Mouse (Mus musculus) hindbrain, embryonic 10.5 days (tissue): ENCODE measurements at regions not wholly inside any gene's neighbourhood (a gene's known extent, or its start where the extent isn't known, plus 50 kb on each side); places are given as distances from the start of the nearest gene placed in this dataset.

Experiments
- DNase-seq: peaks from one replicate; pipeline ENCODE4 v3.0.0-alpha.2; 2017; ENCODE audit warnings: low spot score
- H3K27ac ChIP-seq: fragments of 300-500 bp; sonication (generic); 2 replicates; pipeline ENCODE4 v1.5.1; 2016; ENCODE audit warnings: mild to moderate bottlenecking, moderate library complexity
- H3K27me3 ChIP-seq: fragments of 300-500 bp; sonication (generic); 2 replicates; pipeline ENCODE4 v1.6.1; 2016; ENCODE audit warnings: mild to moderate bottlenecking; ENCODE audit not compliant: poor library complexity, insufficient read depth, severe bottlenecking
- H3K36me3 ChIP-seq: fragments of 300-500 bp; sonication (generic); 2 replicates; pipeline ENCODE4 v1.6.1; 2016; ENCODE audit warnings: mild to moderate bottlenecking, moderate library complexity
- H3K4me1 ChIP-seq: fragments of 300-500 bp; sonication (generic); replicated peaks from 2 replicates; pipeline ENCODE4 v1.6.1; 2016; ENCODE audit warnings: mild to moderate bottlenecking
- H3K4me3 ChIP-seq: fragments of 300-500 bp; sonication (generic); 2 replicates; pipeline ENCODE4 v1.5.1; 2016; ENCODE audit warnings: mild to moderate bottlenecking, moderate library complexity
- H3K9me3 ChIP-seq: fragments of 300-500 bp; sonication (generic); 2 replicates; pipeline ENCODE4 v1.6.1; 2016; ENCODE audit warnings: mild to moderate bottlenecking, moderate library complexity
- WGBS: fragments of 180-500 bp; shearing (Covaris S2); methylation state at CpG from one replicate; pipeline ENCODE4 v1.1.7; 2016; 5-methylcytosine and 5-hydroxymethylcytosine counted together

DNA sequence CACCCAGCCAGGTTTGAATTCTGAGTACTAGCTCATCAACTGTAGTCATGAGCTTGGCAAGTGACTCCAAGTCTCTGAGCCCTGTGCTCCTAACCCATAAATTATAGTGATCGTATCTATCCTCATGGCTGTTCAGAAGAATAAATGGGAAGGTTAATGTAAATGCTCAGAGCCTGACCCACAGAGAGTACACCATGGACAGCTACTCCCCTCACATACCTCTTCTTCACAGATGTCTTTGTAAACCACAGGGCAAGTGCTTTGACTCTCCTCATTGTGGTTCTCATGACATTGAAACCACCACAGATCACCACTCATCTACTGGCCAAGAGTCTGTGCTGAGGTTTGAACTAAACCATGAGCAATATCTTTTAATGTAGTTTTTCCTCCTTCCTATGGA, 513.4 kb upstream of the Gm26657 start:
- Histone ChIP-seq H3K4me3 (no peak overlapping the region), H3K36me3 (no peaks in the 10 kb centered on the region), H3K4me1 (peaks cover 10% of the 10 kb centered on the region), H3K27ac (no peak overlapping the region), H3K27me3 (no peaks in the 10 kb centered on the region), H3K9me3 (no peaks in the 10 kb centered on the region)
- no peak for DNase-seq
- 90% methylated on average over 1 of the region's 1 CpGs for WGBS

DNA sequence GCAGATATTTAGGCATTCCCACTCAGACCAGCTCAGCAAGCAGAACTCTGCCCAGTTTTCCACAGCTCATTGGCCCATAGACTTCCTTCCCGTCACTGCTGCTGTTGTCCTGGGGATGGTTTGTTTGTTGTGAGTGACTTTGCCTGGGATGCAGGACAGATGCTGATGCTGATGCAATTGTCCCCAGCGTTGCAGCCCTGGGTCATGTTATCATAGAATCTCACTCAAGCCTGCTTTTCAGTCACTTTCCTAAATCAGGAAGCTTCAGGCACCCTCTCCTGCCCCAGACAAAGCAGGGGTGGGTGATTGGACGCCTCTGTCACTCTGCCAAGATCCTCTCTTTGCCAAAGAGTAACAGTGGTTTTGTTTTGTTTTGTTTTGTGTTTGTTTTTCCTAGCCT, 515.3 kb upstream of the Gm26657 start:
- Histone ChIP-seq H3K27ac (no peak overlapping the region), H3K4me1 (peaks cover 25% of the 10 kb centered on the region), H3K9me3 (no peaks in the 10 kb centered on the region), H3K36me3 (no peaks in the 10 kb centered on the region), H3K4me3 (no peak overlapping the region), H3K27me3 (no peaks in the 10 kb centered on the region)
- DNase-seq = no peak
- WGBS = 50% methylated on average over 3 of the region's 3 CpGs

DNA sequence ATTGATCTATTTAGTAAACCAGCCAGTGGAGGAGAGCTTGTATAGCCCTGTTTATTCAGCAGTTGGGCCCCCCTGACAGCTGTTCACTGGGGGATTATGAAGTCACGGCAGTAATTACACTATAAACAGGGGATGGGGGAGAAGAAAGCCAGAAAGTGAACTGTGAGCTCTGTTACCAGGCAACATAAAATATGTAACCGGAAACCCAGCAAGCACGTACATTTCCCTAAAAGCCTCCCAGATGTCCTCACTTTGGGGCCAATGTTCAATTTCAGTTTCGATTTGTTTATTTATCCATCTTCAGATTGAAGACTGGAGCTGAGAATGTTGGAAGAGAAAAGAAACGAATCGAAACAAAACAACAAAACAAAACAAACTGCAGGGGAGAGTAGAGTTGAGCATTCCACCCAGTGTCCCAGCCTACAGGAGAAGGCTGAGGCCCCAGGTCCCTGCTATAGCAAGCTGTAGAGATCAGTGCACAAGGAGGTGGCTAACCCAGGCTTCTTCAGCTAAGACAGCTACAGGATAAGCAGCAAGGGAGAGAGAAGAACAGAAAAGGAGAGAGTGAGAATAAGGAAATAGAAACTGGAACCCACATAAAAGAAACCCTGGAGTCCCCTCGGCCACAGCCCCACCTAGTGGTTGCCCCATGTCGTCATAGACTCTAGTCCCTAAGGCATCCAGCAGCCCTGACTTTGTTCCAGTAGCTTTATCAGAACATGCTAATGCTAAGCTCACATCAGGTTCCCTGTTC, 517.7 kb upstream of the Gm26657 start:
- DNase-seq = peak; percentile 35
- no peaks in the 10 kb centered on the region for H3K9me3 ChIP-seq
- H3K4me1 ChIP-seq = peaks cover 25% of the 10 kb centered on the region
- 49% methylated on average over 8 of the region's 8 CpGs for WGBS
- no peaks in the 10 kb centered on the region for H3K36me3 ChIP-seq
- H3K4me3 ChIP-seq = no peak overlapping the region
- H3K27me3 ChIP-seq = no peaks in the 10 kb centered on the region
- H3K27ac ChIP-seq = 0 out of 2 replicates have a peak overlapping the region, but pooled peaks have one; percentile 31

DNA sequence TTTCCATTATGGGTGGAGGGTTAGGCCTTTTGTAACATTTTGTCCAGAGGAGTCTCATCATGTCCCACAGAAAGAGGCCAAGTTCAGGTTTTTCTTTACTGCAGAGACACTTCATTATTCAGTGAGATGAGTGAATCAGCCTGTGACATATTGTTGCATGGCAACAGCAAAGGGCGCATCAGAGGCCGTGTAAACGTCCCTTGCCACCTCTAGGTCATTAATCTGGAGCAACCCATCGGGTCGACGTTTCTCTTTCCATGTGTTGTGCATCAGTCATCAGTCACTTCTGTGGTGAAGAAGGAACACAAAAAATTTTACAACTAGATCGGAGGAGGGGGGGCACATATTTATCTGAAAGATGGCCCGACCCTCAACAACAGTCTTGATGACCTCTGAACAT, 519.3 kb upstream of the Gm26657 start:
- peak; percentile 17 for DNase-seq
- Histone ChIP-seq H3K36me3 (no peaks in the 10 kb centered on the region), H3K27me3 (no peaks in the 10 kb centered on the region), H3K4me1 (peaks cover 25% of the 10 kb centered on the region), H3K27ac (no peak overlapping the region), H3K9me3 (no peaks in the 10 kb centered on the region), H3K4me3 (no peak overlapping the region)
- 46% methylated on average over 8 of the region's 8 CpGs for WGBS

DNA sequence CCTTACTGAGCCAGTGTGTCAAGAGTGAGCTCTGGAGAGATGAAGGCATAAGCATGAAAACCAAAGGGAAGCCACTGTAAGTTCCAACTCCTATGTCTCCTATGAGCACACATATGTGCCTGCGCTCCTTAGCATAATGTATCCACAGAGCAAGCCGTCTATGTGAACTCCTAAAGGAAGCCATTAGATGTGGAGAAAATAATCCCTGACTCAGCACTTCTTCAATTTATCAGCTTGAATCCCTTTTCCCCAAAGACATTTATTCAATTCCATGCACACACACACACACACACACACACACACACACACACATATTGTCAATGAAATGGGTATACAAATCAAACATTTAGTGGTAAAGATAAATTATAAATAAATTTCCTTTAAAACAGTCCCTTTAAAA, 530.4 kb upstream of the Gm26657 start:
- Histone ChIP-seq H3K27me3 (no peaks in the 10 kb centered on the region), H3K4me3 (no peak overlapping the region), H3K36me3 (no peaks in the 10 kb centered on the region), H3K4me1 (no peaks in the 10 kb centered on the region), H3K27ac (no peak overlapping the region), H3K9me3 (no peaks in the 10 kb centered on the region)
- DNase-seq = no peak
- 91% methylated on average over 2 of the region's 2 CpGs for WGBS

DNA sequence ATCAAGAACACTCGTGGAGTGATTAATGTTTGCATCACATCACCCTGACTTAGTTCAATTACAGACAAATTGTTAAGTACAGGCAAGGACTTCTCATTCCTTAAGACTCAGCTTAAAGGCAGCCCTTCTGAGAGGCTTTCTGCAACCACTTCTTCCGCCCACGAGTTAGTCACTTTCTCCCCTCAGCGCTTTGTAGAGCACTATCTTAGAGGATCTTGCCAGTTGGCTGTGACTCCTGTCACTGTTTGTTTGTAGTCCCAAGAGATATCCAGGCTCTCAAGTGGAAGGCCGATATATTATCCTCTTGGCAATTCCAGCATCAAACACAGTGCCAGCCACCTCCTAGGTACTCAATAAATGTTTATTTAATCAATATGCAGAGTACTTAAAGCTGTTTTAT, 532.1 kb upstream of the Gm26657 start:
- 76% methylated on average over 5 of the region's 5 CpGs for WGBS
- Histone ChIP-seq H3K27ac (no peak overlapping the region), H3K4me1 (no peaks in the 10 kb centered on the region), H3K27me3 (no peaks in the 10 kb centered on the region), H3K4me3 (no peak overlapping the region), H3K9me3 (no peaks in the 10 kb centered on the region), H3K36me3 (no peaks in the 10 kb centered on the region)
- no peak for DNase-seq

DNA sequence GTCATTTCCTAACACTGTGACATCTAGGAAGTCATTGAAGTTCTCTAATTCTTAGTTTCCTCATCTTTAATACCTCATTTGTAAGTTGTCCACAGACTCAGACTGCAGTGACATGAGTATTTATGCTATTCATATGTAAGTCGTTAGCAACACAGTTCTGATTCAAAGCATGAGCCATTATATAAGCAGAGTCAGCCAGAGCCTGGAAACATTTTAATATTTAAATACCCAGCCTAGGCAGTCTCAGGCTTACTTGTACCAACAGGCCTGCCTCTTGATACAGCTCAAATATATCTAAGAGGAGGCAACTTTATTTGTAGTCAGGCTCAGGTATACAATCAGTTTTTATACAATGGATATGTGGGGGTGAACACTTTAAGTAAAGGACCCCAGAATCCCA, 534.8 kb upstream of the Gm26657 start:
- H3K27ac ChIP-seq = no peak overlapping the region
- 86% methylated on average over 1 of the region's 1 CpGs for WGBS
- H3K36me3 ChIP-seq = no peaks in the 10 kb centered on the region
- DNase-seq = no peak
- no peak overlapping the region for H3K4me3 ChIP-seq
- no peaks in the 10 kb centered on the region for H3K27me3 ChIP-seq
- no peaks in the 10 kb centered on the region for H3K9me3 ChIP-seq
- no peaks in the 10 kb centered on the region for H3K4me1 ChIP-seq

DNA sequence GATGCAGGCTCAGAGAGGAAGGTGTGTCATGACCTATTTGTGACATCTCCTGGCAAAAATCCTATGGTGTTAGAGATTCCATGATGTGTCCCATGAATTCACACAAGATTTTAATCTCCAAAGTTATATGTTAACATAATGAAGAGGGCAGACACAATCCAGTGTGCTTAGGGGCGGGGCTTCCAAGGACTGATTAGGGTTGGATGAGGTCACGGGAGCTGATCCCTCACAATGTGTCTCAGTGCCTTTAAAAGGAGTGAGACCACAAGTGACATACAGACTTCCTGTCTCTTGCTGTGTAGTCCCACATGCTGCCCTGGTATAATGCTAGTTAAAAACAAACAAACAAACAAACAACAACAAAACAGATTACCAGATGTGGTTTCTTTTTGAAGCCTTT, 546.5 kb upstream of the Gm26657 start:
- Histone ChIP-seq H3K27me3 (no peaks in the 10 kb centered on the region), H3K9me3 (no peaks in the 10 kb centered on the region), H3K4me1 (no peaks in the 10 kb centered on the region), H3K4me3 (no peak overlapping the region), H3K27ac (no peak overlapping the region), H3K36me3 (no peaks in the 10 kb centered on the region)
- no peak for DNase-seq
- 61% methylated on average over 2 of the region's 2 CpGs for WGBS

DNA sequence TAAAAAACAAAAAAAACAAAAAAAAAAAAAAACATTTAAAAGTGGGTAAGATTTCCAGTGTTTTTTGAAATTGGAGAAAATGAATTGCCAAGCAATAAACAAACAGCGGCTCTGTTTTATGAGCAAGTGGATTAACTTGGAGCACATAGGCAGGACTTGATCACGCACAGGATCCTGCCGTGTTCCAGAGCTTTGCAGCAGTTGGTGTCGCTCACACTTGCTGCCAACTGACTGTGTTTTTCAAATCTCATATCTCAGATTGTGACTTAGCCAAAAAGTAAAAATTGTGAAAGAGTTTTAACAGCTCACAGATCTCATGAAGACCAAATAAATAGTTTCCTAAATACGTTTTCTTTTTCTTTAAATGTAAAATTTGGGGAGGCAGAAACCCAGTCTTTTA, 547.4 kb upstream of the Gm26657 start:
- H3K27ac ChIP-seq = no peak overlapping the region
- 90% methylated on average over 5 of the region's 5 CpGs for WGBS
- H3K9me3 ChIP-seq = no peaks in the 10 kb centered on the region
- DNase-seq = no peak
- no peaks in the 10 kb centered on the region for H3K36me3 ChIP-seq
- no peaks in the 10 kb centered on the region for H3K27me3 ChIP-seq
- no peak overlapping the region for H3K4me3 ChIP-seq
- no peaks in the 10 kb centered on the region for H3K4me1 ChIP-seq

DNA sequence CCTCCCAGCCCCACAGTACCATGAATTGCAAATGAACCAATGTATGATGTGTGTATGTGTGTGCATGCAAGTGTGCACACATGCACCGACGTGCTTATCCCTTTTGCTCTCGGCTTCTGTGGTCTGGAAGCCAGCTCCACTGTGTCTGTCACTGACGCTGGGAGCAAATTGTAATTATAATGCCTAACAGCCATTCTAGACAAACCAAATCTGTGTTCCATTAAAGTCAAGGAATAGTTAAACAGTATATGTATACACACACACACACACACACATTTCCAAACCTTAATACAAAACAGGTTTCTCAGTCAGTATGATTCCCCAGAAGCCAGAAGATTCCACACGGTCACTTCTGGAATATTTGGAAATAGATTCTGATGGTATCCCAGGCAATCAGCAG, 560.3 kb upstream of the Gm26657 start:
- Histone ChIP-seq H3K27ac (no peak overlapping the region), H3K4me3 (no peak overlapping the region), H3K9me3 (no peaks in the 10 kb centered on the region), H3K4me1 (peaks cover 8% of the 10 kb centered on the region; the same call in 1 of the 2 replicates), H3K27me3 (no peaks in the 10 kb centered on the region), H3K36me3 (no peaks in the 10 kb centered on the region)
- DNase-seq = no peak
- WGBS = 81% methylated on average over 5 of the region's 5 CpGs

DNA sequence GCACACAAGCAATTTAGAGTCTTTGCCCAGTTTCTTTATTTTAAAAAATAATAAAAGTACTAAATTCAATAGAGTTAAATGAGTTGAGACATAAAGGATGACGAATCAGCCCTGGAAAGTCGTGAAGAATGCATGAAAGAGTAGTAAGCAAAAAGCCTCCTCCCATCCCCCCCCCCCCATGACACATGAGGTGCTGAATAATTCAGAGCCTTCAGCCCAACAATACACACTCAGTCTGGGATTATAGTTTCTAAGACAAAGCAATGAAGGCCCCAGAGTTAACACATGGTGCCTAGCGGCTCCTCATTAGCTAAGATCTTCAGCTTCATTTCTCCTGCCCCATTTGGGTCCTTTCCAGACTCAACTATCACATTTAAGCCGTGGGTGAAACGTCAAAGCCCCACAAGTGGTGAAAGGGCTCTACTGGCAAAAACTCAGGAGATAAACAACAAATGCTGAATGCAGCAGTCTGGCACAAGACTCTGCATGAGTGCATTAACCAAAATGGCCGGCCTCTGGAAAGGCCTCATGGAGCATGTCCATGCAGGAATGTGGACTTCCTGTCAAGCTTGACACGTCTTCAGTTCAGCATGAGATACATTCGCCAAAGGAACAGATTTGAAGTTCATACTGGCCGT, 560.9 kb upstream of the Gm26657 start:
- no peaks in the 10 kb centered on the region for H3K27me3 ChIP-seq
- 72% methylated on average over 9 of the region's 9 CpGs for WGBS
- peaks cover 8% of the 10 kb centered on the region; the same call in 1 of the 2 replicates for H3K4me1 ChIP-seq
- H3K9me3 ChIP-seq = no peaks in the 10 kb centered on the region
- H3K27ac ChIP-seq = peak overlapping the region; percentile 80
- no peak overlapping the region for H3K4me3 ChIP-seq
- no peaks in the 10 kb centered on the region for H3K36me3 ChIP-seq
- DNase-seq = peak; percentile 16

DNA sequence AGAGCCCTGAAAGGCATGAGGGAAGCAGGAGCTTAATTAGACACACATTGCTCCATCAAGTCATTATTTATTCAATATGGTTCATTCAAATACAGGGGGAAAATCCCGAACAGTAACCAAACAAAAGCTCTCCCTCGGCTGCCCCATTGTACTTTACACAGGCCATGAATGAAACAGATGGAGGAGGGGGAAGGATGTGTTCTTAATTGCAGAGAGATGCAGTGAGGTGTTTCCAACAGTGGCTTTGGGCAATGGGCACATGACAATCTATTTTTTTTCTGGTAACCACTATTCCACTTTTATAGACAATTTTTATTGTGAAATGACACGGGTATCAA, 578.6 kb upstream of the Gm26657 start:
- peak overlapping the region; percentile 51; the same call in 1 of the 2 replicates for H3K27ac ChIP-seq
- H3K36me3 ChIP-seq = no peaks in the 10 kb centered on the region
- peaks cover 6% of the 10 kb centered on the region; the same call in 1 of the 2 replicates for H3K4me1 ChIP-seq
- H3K27me3 ChIP-seq = no peaks in the 10 kb centered on the region
- H3K9me3 ChIP-seq = no peaks in the 10 kb centered on the region
- no peak overlapping the region for H3K4me3 ChIP-seq
- no peak for DNase-seq
- 53% methylated on average over 3 of the region's 3 CpGs for WGBS

DNA sequence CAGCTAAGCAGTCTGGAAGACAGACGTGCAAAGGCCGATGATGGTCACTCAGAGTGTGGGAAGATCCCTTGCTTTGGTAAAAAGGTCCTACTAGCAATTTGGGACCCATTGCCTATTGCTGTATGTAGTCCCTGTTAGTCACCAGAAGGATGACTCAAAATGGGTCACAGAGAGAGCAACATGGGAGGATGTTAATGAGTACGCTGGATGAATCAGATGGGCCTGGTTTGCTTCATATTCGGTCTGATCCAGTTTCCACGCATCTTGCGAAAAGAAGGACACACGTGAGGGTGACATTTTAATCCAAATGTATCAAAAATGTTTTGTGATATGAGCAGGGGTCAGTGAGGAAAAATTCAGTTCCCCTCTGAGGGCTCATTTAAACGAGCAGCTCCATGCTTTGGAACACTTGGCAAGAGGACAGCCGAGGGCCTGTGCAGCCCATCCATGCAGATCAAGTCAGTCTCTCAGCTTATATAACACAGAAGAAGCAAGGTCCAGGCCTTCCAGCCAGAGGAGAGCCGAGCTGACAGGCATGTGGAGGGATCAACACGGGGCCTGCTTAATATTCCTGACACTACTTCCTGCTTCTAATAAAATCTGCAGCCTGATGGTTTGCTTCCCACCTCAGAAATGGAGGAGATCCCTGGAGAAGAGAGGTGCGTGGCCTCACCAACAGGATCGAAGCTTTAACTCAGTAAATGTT, 579.2 kb upstream of the Gm26657 start:
- Histone ChIP-seq H3K36me3 (no peaks in the 10 kb centered on the region), H3K4me3 (no peak overlapping the region), H3K27me3 (no peaks in the 10 kb centered on the region), H3K27ac (peak overlapping the region; percentile 51; the same call in 1 of the 2 replicates), H3K9me3 (no peaks in the 10 kb centered on the region), H3K4me1 (peaks cover 6% of the 10 kb centered on the region; the same call in 1 of the 2 replicates)
- no peak for DNase-seq
- WGBS = 81% methylated on average over 13 of the region's 13 CpGs
